ENCODE assay signal across 9 mouse cellular contexts in the genomic region with DNA sequence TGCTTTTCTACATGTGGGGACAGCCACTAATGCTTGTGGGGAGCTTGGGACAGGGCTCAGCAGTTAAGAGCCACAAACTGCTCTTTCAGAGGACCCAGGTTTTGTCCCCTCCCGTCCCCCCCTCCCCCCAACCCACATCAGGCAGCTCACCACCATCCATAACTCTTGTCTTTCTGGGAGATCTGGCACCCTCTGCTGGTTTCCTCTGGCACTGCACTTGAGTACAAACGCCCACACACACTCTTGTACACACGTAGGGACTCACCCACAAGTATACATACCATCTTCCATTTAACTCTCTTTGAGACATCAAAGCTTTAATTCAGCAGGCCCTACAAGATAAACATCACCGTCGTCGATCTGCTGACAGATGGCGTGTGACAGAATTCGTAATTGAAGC. TPM values are rescaled to one million over a fixed set of nuclear protein-coding genes. Genes with fewer than 3 reads are reported as not detected.
DNase-seq lines count a peak whose midpoint lies in the region; ATAC-seq and TF ChIP-seq lines count a peak whose summit lies in the region.
"Had no signal": no experiment of that assay in that cellular context is flagged by ENCODE, and none has a peak within 500 bp of the region (broad histone marks: within the 10 kb centered on the region; RNA-seq: fewer than 3 reads in every experiment).

No protein-coding gene starts in this region.

- no peak overlapping the region for H3K9ac ChIP-seq in heart, postnatal 0 days (replicated peaks; ENCODE audit: low read depth, low read length)
- H3K9ac ChIP-seq in neural tube, embryonic 11.5 days (ENCODE audit: low read length), result no peak overlapping the region
- H3K9ac ChIP-seq: limb, embryonic 12.5 days had no signal

- H3K27ac ChIP-seq in heart, postnatal 0 days (ENCODE audit: low read depth), result no peak overlapping the region
- H3K27ac ChIP-seq in neural tube, embryonic 11.5 days (ENCODE audit: low read depth, low read length), result no peak overlapping the region
- H3K27ac ChIP-seq: limb, embryonic 12.5 days had no signal

- H3K9me3 ChIP-seq in heart, postnatal 0 days (replicated peaks; ENCODE audit: control insufficient read depth, low read length), result no peaks in the 10 kb centered on the region
- no peaks in the 10 kb centered on the region for H3K9me3 ChIP-seq in neural tube, embryonic 11.5 days (ENCODE audit: control insufficient read depth, low read length)
- H3K9me3 ChIP-seq: limb, embryonic 12.5 days had no signal

- ATAC-seq in heart, postnatal 0 days (ENCODE audit: insufficient read depth, low read depth), result peak; percentile 30; the same call in 1 of the 2 replicates
- ATAC-seq in CD4-positive, CD25-positive, alpha-beta regulatory T cell, adult 4 months, result peak; percentile 32
- ATAC-seq in granulocyte monocyte progenitor cell, adult 5-6 weeks (replicated peaks; ENCODE audit: poor library complexity, severe bottlenecking), result peak; percentile 69
- ATAC-seq in neural tube, embryonic 11.5 days (ENCODE audit: insufficient read depth, low FRiP score, low TSS enrichment), result no peak

- peak; percentile 62 for TF ChIP-seq CTCF in heart, postnatal 0 days (IDR thresholded peaks at IDR 0.05; ENCODE audit: low read depth)

- no peak for DNase-seq in heart, postnatal 0 days (ENCODE audit: low spot score)
- DNase-seq in heart, postnatal 25 days (ENCODE audit: low spot score), result no peak
- DNase-seq in c-Kit-positive CD71-positive TER-119-negative erythroid progenitor cells, embryonic 14.5 days (ENCODE audit: low read depth), result peak; percentile 15
- DNase-seq in left cerebral cortex, postnatal 25 days (ENCODE audit: low spot score in 2 of 2), result peak; percentile 60 to 76
- DNase-seq in neural tube, embryonic 11.5 days (ENCODE audit: low spot score), result peak; percentile 78
- DNase-seq in urinary bladder, postnatal 4 days (ENCODE audit: low spot score in 2 of 2), result no peak

- no peak for TF ChIP-seq EP300 in heart, postnatal 0 days (IDR thresholded peaks at IDR 0.05; ENCODE audit: low read depth)

- no peaks in the 10 kb centered on the region for H3K27me3 ChIP-seq in heart, postnatal 0 days (ENCODE audit: control insufficient read depth, insufficient read depth, low read length)
- no peaks in the 10 kb centered on the region for H3K27me3 ChIP-seq in neural tube, embryonic 11.5 days (ENCODE audit: control insufficient read depth, insufficient read depth, low read length)
- H3K27me3 ChIP-seq: limb, embryonic 12.5 days had no signal

- no peak overlapping the region for H3K4me2 ChIP-seq in heart, postnatal 0 days (ENCODE audit: low read depth, low read length)
- no peak overlapping the region for H3K4me2 ChIP-seq in neural tube, embryonic 11.5 days (ENCODE audit: low read depth)
- H3K4me2 ChIP-seq: limb, embryonic 12.5 days had no signal

- intact Hi-C loops in heart, postnatal 25 days (cut with DNase I), result no loop called here
- intact Hi-C loops in left cerebral cortex, postnatal 25 days (cut with DNase I), result no loop called here

- no peaks in the 10 kb centered on the region for H3K4me1 ChIP-seq in heart, postnatal 0 days (ENCODE audit: control insufficient read depth, insufficient read depth)
- no peaks in the 10 kb centered on the region for H3K4me1 ChIP-seq in neural tube, embryonic 11.5 days (ENCODE audit: control insufficient read depth, insufficient read depth, low read length)
- H3K4me1 ChIP-seq: limb, embryonic 12.5 days had no signal

- H3K4me3 ChIP-seq in heart, postnatal 0 days (ENCODE audit: low read depth, low read length), result no peak overlapping the region
- H3K4me3 ChIP-seq in neural tube, embryonic 11.5 days (ENCODE audit: low read depth, low read length), result no peak overlapping the region
- H3K4me3 ChIP-seq: limb, embryonic 12.5 days had no signal

- H3K36me3 ChIP-seq in heart, postnatal 0 days (replicated peaks; ENCODE audit: control insufficient read depth, insufficient read depth, low read length), result peaks cover 35% of the 10 kb centered on the region
- peaks cover 12% of the 10 kb centered on the region for H3K36me3 ChIP-seq in neural tube, embryonic 11.5 days (ENCODE audit: control insufficient read depth, insufficient read depth, low read length)

- WGBS in heart, postnatal 0 days, result 44% methylated on average over 8 of the region's 8 CpGs
- WGBS in neural tube, embryonic 11.5 days, result 53% methylated on average over 8 of the region's 8 CpGs

RNA-seq across cellular contexts. Expression of gene Evl, which starts 25.3 kb away (rescaled TPM):
- total RNA-seq in heart, postnatal 0 days (2014; rRNA removed; ENCODE audit: low replicate concordance), result 39.5 and 54.2 TPM in 2 replicates
- 22.4 and 26.6 TPM in 2 replicates for polyA plus RNA-seq in heart, postnatal 0 days (2015; fragmentation: Nextera tagmentation; extraction: Ambion mirVana)
- total RNA-seq in heart, postnatal 25 days (2021), result 10 to 100 TPM; 50.8 to 51.7 TPM
- polyA plus RNA-seq in CD4-positive, CD25-positive, alpha-beta regulatory T cell, adult 4 months (2017; shearing (Covaris generic)), result 100 to 1,000 TPM; 313 to 337 TPM
- 42.1 and 57.0 TPM in 2 replicates for total RNA-seq in granulocyte monocyte progenitor cell, adult 5-6 weeks (2014; fragmentation: Nextera tagmentation)
- 35.8 and 39.1 TPM in 2 replicates for total RNA-seq in granulocyte monocyte progenitor cell, adult 5-6 weeks (2017)
- total RNA-seq in left cerebral cortex, postnatal 25 days (2021), result 100 to 1,000 TPM; 260 to 266 TPM
- polyA plus RNA-seq in neural tube, embryonic 11.5 days (2014; fragmentation: Nextera tagmentation; extraction: Ambion mirVana), result 120 and 123 TPM in 2 replicates

Comparison
In these comparisons a context has a peak if more than half of its experiments do, and no peak if none do; other contexts are left out.
1. DNase-seq: peak in c-Kit-positive CD71-positive TER-119-negative erythroid progenitor cells, embryonic 14.5 days (single experiment), left cerebral cortex, postnatal 25 days (2 of 2) and neural tube, embryonic 11.5 days (single experiment); none in heart, postnatal 0 days (single experiment), heart, postnatal 25 days (single experiment) and urinary bladder, postnatal 4 days (0 of 2).